Mouse (Mus musculus): ENCODE data around the gene Atp6v0b.

DNA sequence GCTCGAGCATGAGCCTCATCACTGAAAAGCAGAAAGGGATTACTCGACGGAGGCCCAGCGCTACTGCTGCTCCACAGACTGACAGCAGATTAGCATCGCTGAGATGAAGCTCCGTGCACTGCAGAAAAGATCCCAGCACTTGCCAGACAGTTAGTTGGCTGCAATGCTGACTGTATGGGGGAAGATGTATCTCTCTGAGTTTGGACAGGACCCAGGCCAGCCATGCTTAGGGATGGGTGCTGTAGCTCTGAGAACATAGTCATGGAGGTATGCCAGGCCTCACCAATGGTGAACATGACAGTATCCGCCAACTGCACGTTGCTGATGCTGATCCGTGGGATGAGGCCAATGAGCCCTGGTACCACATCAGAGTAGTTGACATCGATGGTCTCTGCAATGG lies 17.0 kb upstream of the Atp6v0b start:
- TF ChIP-seq EP300 (optimal IDR thresholded peaks at IDR 0.05): no peak
- no peak for TF ChIP-seq CTCF (IDR thresholded peaks at IDR 0.05; ENCODE audit: low read depth)
